23 mouse cellular contexts compared by ENCODE assay signal in genomic region chr3:107249042-107249441, GRCm38 (mm10). TPM values are rescaled to one million over a fixed set of nuclear protein-coding genes. Genes with fewer than 3 reads are reported as not detected.
"Had no signal": no experiment of that assay in that cellular context is flagged by ENCODE, and none has a peak within 500 bp of the region (broad histone marks: within the 10 kb centered on the region; RNA-seq: fewer than 3 reads in every experiment).

No protein-coding gene starts in this region.

- H3K4me2 ChIP-seq: liver, embryonic 11.5 days; liver, embryonic 15.5 days; neural tube, embryonic 15.5 days had no signal

- H3K4me1 ChIP-seq: limb, embryonic 10.5 days; liver, embryonic 15.5 days; neural tube, embryonic 15.5 days had no signal

- H3K9me3 ChIP-seq: limb, embryonic 10.5 days; liver, embryonic 15.5 days; midbrain, embryonic 10.5 days; neural tube, embryonic 15.5 days had no signal

- H3K36me3 ChIP-seq: limb, embryonic 10.5 days; liver, embryonic 15.5 days; midbrain, embryonic 10.5 days; neural tube, embryonic 15.5 days had no signal

- H3K4me3 ChIP-seq: limb, embryonic 10.5 days; liver, embryonic 15.5 days; midbrain, embryonic 10.5 days; myocyte; neural tube, embryonic 15.5 days had no signal

- H3K9ac ChIP-seq: liver, embryonic 15.5 days; neural tube, embryonic 15.5 days had no signal

- H3K27ac ChIP-seq: limb, embryonic 10.5 days; liver, embryonic 15.5 days; midbrain, embryonic 10.5 days; neural tube, embryonic 15.5 days had no signal

- DNase-seq: lung, adult 2 months; lung, postnatal 36 days; midbrain, embryonic 14.5 days; right cerebral cortex, adult 18-20 months; right cerebral cortex, postnatal 25 days; thymus, adult 18-20 months; thymus, postnatal 14 days had no signal

- H3K27me3 ChIP-seq: neural tube, embryonic 15.5 days had no signal

- ATAC-seq: lung, postnatal 0 days had no signal

RNA-seq across cellular contexts. Expression of gene Prok1, which starts 9.5 kb away (rescaled TPM):
- total RNA-seq: layer of hippocampus, postnatal 14 days; left cerebral cortex, postnatal 14 days; megakaryocyte, adult 5-6 weeks had no signal
- polyA plus RNA-seq: limb, embryonic 10.5 days; liver, embryonic 11.5 days; lung, adult 2 months; lung, postnatal 0 days; midbrain, embryonic 10.5 days; neural tube, embryonic 11.5 days; small intestine, adult 2 months had no signal

RNA-seq across cellular contexts. Expression of gene A630076J17Rik, which starts 18.6 kb away (rescaled TPM):
- total RNA-seq: layer of hippocampus, adult 8-10 months; layer of hippocampus, postnatal 14 days; left cerebral cortex, adult 18-20 months; left cerebral cortex, postnatal 14 days; megakaryocyte, adult 5-6 weeks had no signal
- polyA plus RNA-seq: large intestine, adult 2 months; limb, embryonic 10.5 days; limb, embryonic 14.5 days; liver, embryonic 11.5 days; liver, embryonic 15.5 days; lung, adult 2 months; lung, postnatal 0 days; midbrain, embryonic 10.5 days; midbrain, embryonic 14.5 days; myocyte; neural tube, embryonic 11.5 days; neural tube, embryonic 15.5 days; small intestine, adult 2 months had no signal

RNA-seq across cellular contexts. Expression of gene Cym, which starts 27.5 kb away (rescaled TPM):
- total RNA-seq: layer of hippocampus, postnatal 14 days; left cerebral cortex, adult 18-20 months; left cerebral cortex, postnatal 14 days had no signal
- polyA plus RNA-seq: limb, embryonic 10.5 days; midbrain, embryonic 10.5 days; neural tube, embryonic 11.5 days had no signal

RNA-seq across cellular contexts. Expression of gene Slc16a4, which starts 42.0 kb away (rescaled TPM):
- polyA plus RNA-seq: small intestine, adult 2 months had no signal
